Mouse (Mus musculus): ENCODE results near the gene Rhbdl3.

Rhbdl3 gene

GRCm38 (mm10) chr11:80300551-80301315, at the start of gene Rhbdl3:
Rhbdl3 (plus strand) TSS chr11:80300912.
- peak; percentile 51 to 64 for DNase-seq

- no peak for DNase-seq
Observed at GRCm38 (mm10) chr11:80264137-80264536, 36.6 kb upstream of the Rhbdl3 start.

GRCm38 (mm10) chr11:80271096-80271495, 29.6 kb upstream of the Rhbdl3 start:
- no peak for DNase-seq

DNA sequence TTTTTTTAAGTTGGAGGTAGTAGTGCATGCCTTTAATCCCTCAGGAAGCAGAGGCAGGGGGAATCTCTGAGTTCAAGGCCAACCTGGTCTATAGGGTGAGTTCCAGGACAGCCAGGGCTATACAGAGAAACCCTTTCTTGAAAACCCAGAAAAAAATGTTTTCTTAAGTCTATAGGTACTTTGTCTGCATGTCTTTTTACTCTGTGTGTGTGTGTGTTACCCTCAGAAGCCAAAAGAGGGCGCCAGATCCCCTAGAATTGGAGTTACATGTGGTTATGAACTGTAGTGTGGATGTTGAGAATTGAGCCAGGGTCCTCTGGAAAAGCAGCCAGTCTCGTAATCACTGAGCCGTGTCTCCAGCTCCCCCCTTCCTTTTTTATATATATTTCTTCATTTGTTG, 25.7 kb upstream of the Rhbdl3 start:
- DNase-seq, result no peak

DNA sequence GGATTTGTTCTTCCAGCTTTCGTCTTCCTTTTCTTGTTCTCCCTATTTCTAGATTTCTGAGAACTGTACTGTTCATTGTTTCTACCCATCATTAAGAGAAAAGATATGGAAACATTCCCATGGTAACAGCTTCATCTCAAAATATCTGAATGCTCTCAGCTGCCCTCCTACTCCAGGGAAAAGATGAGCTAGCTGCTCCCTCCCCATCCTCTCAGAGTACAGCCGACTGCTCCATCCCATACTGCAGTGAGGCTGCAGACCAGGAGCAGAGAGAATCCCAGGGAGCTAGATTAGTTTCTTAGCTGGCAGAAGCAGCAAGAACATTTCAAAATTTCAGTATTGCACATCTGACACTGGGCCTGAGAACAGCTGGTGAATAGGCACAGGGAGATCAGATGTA, 22.7 kb upstream of the Rhbdl3 start:
- DNase-seq, result no peak

DNA sequence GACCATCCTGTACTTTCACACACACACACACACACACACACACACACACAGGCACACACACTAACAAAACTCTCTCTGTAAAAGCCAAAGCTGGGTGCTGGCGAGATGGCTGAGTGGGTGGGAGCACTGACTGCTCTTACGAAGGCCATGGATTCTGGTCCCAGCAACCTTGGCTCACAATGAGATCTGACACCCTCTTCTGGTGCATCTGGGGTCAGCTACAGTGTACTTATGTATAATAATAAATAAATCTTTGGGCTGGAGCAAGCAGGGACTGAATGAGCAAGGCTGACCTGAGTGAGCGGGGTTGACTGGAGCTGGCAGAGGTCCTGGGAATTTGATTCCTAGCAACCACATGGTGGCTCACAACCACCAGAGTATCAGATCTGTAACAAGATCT, 16.9 kb upstream of the Rhbdl3 start:
- peak; percentile 35 to 43 for DNase-seq

DNA sequence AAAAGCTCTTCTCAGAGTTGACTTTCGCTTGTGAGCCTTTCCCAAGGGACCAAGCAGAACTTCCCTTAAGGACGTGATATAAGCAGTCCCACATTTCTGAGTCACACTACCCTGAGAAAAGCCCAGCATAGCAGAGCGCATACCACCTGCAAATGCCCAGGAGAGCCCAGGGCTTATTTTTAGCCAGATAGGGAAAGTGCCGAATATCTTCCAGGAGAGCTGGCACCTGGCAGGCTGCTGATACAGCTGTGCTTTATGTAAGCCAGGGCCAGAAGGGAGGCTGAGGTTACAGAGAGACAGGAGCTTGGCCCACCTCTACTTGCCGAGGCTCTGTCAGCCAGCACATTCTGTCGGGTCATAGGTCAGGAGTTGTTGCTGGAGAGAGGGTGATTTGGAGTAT, 16.1 kb upstream of the Rhbdl3 start:
- no peak for DNase-seq

DNA sequence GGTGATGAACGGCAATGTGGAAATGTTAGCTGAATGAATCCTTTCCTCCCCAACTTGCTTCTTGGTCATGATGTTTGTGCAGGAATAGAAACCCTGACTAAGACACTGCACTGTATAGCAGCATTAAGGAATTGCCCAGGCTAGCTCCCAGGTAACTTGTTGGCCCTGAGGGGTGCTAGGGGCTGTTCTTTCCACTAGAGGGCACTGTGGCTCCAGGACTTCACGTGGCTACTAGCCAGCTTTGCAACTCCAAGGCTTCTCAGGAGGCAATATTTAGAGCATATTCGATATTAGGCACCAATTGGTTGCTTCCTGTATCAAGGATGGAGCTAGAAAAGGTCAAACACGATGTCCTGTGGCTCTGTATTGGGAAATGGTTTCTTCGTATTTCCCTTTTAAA, 13.6 kb upstream of the Rhbdl3 start:
- peak; percentile 82 to 90 for DNase-seq

- DNase-seq, result peak; percentile 44 to 45
Observed at GRCm38 (mm10) chr11:80289701-80290445, 10.8 kb upstream of the Rhbdl3 start.

- DNase-seq, result peak in 1 of 2 experiments; percentile 37
Observed at GRCm38 (mm10) chr11:80291004-80291403, 9.7 kb upstream of the Rhbdl3 start.

DNA sequence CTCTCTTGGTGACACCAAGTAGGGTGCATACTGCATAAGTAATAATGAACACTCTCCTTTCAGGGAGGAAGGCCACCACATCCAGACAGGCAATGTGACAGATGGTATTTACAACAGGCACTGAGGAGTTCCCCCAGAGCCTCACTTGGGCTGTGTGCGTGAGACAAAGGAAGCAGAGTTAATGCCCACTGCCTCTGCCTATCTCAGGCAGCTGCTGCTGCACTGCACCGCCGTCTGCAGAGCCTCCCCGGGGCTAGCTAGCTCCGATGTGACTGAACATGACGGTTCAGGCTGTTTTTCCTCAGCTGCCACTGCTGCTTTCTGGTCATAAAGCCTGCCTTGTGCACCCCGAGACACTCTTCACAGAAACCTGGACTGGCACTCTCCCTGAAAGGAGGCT, 8.2 kb upstream of the Rhbdl3 start:
- DNase-seq, result no peak

DNA sequence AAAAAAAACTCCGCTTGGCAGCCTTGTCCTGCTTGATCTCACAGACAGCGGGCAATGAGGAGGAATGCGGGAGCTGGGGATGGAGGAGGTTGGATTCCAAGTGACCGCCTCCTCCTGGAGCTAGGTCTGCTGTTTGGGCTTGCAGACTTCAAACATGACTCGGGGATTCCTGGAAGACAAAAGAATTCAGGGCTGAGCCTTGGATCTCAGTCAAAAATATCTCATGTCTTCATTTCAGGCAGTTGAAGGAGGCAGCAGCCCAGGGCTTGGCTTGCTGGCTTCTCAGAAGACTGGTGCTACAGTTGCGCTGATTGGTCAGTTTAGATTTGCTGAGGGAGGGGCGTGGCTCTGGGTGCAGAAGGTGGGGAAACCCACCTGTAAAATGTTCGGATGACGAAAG, 5.6 kb upstream of the Rhbdl3 start:
- peak; percentile 47 to 53 for DNase-seq

DNA sequence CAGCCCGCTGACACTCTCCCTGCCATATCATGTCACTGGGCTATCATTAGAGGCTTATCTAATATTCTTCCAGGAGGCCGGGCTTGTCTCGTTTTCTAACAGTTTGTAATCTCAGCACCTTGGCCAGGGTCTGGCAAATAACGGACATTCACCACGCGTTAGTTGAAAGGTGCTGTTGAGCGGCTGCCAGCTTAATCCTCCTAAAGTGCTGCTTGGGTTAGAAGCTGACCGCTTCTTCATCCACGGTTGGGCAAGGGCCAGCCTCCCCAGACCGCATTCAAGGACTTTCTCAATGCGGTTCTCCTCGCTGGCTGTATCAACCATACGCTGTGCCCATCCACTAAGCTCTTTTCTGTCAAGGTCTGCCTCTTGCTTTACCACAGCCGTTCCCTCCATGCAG, 4.9 kb upstream of the Rhbdl3 start:
- DNase-seq, result peak; percentile 34 to 55

- DNase-seq, result peak in 1 of 2 experiments; percentile 31
Observed at GRCm38 (mm10) chr11:80299513-80300235, 1.0 kb upstream of the Rhbdl3 start.

- peak; percentile 73 to 80 for DNase-seq
Observed at GRCm38 (mm10) chr11:80301316-80302045, 769 bp downstream of the Rhbdl3 start.

DNA sequence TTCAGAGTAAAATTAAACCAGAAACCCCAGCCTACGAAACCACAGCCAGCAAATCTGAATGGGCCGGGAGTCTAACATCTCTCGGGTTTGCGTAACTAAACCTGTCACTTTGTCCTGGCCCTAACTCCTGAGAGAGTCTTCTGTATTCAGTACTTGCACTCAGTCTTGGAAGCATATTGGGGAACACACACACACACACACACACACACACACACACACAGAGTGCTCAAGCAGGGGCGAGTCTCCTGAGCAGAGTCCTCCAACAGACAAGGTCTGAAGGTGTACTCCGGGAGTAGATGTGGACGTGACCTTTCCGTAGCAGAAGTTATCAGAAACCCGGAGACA, 1.3 kb downstream of the Rhbdl3 start:
- DNase-seq, result peak in 1 of 2 experiments; percentile 29

GRCm38 (mm10) chr11:80302536-80302935, 1.8 kb downstream of the Rhbdl3 start:
- DNase-seq, result peak; percentile 69 to 75

DNA sequence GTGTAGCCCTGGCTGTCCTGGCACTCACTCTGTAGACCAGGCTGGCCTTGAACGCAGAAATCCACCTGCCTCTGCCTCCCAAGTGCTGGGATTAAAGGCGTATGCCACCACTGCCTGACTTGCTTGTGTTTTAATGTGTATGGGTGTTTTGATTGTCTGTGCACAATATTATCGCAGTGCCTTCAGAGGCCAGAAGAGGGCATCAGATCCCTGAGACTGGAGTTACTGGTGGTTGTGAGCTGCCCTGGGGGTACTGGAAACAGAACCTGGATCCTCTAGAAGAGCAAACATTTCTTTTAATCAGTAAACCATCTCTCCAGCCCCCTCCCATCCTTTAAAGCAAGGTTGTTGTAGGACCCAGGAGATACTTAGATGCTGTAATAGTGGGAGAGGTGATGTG, 3.0 kb downstream of the Rhbdl3 start:
- DNase-seq, result peak in 1 of 2 experiments; percentile 32

GRCm38 (mm10) chr11:80304846-80305245, 4.1 kb downstream of the Rhbdl3 start:
- peak; percentile 26 to 27 for DNase-seq

DNA sequence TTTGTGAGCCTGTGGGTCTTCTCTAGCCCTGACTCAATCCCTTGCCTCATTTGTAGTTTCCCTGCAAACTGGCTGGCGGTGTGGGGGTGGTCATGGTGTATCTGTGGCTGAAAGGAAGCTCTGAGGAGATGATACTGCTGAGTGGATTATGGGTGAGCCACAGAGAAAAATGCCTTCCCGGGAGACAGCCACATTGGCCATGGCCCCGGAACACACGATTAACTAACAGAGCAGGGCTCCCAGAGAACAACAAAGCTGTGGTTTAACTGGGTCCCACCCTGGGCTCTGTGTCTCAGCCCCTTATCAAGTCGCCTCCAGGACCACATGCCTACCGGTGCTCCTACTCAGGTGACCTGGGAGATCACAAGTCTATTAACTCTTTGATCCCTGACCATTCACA, 7.8 kb downstream of the Rhbdl3 start:
- no peak for DNase-seq

DNA sequence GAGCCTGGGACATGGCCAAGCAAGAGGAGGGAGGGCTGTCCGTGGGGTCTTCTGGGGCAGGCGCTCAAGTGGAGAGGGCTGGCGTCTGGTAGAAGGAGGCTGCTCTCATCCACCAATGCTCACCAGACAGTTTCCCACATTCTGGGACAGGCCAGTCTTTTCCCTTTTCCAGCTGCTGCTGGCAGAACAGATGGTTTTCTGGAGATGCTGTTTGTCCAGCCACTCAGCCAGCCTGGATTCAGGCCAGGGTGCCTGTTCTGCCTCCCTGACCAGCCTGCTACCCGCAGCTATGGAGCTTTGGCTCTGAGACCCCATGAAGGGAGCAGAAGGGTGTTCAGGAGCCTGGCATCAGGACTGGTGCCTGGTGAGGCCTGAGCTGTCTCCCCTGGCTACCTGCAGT, 10.6 kb downstream of the Rhbdl3 start:
- peak; percentile 57 to 77 for DNase-seq

DNA sequence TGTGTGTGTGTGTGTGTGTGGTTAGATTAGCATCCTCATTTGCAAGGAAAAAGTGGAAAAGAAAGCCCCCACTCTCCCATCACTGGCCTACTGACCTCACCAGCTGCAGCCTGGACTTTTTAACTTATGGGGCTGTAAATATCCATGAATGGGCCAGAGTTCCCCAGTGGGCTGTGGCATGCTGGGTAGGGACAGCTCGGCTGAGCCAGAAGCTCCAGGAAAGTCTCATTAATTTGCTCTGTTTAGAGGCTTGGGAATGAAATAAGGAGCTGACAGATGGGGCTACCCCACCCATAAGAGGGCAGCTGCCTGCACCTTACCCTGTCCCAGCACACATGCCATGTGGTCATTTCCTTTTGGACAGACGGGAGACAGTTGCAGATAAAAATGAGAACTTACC, 11.3 kb downstream of the Rhbdl3 start:
- no peak for DNase-seq

- no peak for DNase-seq
Observed at GRCm38 (mm10) chr11:80312565-80312964, 11.9 kb downstream of the Rhbdl3 start.
